Mouse (Mus musculus) layer of hippocampus, adult 9-11 months (tissue): ENCODE measurements around the gene Nedd4.
A peak's percentile ranks its signal among the peaks of the same experiment; 100 is the strongest.
"Not testable (repeated sequence)": the region's sequence is repeated elsewhere in the genome, so short reads cannot be mapped to it uniquely, and the experiment has no call there.

Experiments
- DNase-seq: peaks from one replicate; pipeline ENCODE4 v3.0.0; 2022

The Nedd4 gene

DNA sequence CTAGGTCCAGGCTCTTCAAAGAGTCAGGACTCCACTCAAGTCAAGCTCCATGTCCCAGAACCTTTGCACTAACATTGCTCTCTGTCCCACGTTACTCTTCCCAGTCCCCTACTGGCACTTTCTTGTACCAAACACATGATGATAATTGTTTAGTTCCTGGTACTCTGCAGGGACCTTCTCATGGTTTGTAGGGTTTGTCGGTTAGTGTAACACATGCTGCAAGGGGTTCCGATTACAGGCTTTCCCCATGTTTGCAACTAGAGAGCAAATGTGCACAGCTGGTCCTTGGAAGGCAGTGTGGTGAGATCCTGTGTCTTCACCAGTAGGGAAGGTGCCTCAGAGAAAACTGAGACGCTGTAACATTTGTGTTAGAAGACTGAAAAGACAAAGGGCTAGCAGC is 8.6 kb upstream of the Nedd4 start:
- no peak for DNase-seq

DNA sequence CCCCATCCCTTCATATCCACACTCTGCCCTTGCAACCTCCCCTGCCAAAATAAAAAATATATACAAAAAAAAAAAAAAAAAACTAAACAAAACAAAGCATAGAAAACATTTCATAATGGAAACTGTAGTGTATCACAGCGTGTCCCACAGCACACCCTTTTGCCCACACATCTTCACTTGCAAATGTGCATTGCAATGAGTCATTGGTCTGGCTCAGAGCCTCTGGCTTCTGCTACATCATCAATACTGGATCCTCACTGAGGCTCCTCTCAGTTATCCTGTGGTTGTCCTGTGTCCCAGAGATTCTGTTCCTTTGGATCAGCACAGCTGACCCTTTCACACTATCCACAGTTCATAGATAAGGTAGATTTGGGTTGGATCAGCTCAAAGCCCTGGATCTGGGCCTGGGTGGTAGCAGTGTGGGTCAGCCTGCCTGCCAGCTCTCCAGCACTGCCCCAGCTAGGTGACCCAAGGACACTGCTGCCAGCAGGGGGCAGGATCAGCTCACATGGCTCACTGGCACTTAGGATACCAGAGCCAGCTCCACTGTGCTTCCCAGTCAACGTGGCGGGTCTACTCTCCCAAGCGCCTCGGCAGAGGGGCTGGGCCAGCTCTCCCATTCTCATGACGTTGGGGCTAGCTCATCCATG is 7.4 kb upstream of the Nedd4 start:
- DNase-seq = peak; percentile 57

DNA sequence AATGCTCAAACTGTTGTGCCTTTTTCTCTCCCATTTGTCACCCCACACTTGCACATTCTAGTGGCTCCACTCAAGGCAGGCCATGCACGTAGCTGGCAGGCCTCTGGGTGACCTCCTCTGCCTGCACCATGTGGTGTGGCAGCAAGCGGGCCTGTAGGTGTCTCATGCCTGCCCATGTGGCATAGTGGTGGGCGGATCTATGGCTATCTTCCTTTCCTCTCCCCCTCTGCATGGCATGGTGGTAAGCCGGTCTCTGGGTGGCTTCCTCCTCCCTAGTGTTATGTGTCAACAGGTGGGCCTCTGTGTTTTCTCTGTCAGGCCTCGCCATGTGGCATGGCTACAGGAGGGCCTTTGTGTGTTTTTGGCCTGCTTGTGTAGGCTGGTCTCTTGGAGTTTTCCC is 6.5 kb upstream of the Nedd4 start:
- no peak for DNase-seq

DNA sequence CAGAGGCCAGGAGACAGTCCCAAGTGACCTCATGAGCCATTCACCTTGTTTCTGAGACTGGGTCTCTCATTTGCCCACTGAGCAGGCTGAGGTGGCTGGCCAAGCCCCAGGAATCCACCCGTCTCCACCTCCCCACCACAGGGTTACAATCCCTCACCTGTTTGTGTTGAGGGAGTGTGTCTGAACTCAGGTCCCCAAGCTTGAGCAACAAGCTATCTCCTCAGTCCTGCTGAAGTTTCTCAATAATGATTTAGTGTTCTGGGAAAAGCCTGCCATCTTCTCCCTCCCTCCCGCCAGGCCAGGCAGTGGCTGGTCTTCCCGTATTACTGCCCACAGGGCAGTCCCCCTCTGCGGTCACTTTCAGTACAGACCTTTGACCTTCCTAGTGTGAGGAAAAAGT is 5.7 kb upstream of the Nedd4 start:
- no peak for DNase-seq

DNA sequence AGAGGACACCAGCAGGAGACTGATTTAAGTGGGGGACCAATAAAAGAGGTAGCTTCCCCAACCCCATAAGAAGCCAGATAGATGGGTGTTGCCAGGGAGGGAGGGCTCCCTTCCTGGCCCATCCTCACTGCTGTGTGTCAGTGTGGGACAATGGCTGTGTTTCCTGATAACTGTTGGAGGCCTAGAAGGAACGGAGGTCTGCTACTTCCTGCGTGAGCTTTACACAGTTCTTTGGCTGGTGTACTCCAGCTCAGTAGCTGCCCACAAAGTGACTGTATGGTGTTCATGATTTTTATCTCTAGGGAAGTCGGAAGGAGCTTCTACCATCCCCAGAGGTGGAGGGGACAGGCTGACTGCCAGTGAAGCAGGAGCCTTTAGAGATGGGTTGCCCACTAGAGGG is 5.2 kb upstream of the Nedd4 start:
- no peak for DNase-seq

DNA sequence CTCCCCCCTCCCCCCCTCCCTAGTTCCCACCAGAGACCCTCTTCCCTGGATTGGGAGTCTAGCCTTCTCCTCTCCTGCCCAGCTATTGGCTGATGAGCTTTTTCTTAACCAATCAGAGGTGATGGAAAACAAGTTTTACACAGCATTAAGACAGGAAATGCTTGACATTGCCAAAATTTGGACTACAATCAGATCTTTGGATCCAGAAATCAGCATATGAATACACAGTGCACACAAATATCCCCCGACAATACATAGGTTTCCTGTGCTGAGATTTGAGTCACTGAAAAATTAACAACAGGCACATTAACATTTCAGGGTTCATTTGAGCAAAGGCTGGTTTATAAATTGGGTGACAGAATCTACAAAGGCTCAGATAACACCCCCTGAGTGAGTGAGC is 4.5 kb upstream of the Nedd4 start:
- no peak for DNase-seq

DNA sequence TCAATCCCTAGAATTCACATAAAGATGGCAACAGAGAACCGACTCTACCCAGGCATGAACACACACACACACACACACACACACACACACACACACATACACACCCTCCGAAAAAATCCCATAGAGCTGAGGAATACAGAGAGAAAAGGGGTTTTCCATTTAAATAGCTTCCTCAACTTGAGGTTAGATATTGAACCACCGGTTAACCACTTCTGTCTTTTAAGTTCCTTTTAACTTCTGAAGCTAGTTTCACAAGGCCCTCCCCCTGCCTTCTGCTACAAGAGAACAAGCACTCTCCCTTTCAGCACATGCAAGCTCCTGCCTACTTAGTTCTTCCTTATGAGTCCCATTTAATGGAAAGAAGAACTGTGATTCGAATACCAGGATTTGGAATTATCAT is 2.0 kb upstream of the Nedd4 start:
- no peak for DNase-seq

DNA sequence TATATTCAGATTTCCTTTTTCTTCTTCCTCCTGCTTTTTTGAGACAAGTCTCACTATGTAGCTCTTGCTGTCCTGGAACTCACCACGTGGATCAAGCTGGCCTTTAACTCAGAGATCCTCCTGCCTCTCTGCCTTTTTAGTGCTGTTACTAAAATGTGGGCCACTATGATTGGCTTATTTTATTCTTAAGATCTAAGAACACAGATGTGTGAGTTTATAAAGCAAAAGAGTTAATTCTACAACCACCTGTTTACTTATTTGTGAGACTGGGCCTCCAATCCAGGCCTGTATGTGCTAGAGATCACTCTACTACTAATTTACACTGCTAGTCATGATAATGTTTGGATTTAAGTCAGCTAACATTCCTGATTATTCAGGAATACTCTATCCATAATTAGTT is 1.2 kb upstream of the Nedd4 start:
- no peak for DNase-seq

DNA sequence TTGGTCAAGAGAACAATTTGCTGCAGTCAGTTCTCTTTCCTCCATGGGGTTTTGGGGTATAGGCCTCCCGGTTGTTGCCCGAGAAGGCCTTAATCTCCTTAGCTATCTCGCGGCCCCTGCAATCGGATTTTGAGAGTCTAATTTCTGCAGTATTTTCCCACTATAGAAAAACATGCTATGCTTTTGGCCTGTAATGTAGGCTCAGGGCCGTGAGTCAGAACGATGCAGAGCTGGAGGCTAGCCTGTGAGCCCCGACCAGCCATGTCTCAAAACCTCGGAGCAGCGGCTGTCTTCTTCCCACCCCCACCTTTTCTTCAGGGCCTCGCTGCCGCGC is 618 bp upstream of the Nedd4 start:
- no peak for DNase-seq

DNA sequence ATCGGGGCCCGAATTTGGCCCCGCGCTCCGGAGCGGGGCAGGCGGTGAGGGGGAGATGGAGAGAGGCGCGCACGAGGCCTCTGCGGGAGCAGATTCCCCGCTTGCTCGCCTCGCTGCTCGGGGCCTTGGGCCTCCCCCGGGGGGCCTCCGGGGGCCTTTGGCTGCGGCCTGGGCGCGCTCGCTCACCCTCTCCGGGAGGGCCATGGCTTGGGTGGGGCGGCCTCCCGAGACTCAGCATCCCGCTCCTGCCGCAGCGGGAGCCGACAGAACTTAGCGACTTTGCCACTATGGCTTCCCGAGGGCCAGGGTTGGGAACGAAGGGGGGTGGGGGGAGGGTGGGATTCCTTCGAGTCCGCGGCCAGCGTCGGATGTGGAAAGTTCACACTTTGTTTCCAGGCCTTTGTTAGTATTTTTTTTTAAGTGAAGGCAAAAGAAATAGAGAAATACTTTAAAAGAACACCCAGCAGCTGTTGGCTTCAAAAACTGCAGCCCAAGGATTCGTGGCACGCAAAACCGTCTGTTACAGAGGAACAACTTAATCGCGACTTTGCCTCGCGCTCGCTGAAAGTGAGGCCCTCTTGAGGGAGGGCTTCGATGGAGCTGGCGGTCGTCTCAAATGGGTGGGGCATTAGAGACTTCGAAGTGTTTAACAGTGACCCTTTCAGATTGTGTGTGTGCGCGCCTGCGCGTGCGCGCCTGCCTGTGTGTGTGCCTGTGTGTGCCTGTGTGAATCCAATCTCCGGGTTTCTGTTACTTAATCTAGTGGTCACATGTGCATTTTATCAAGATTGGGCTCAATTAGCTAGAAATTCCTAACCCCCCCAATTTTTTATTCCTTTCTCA is 766 bp downstream of the Nedd4 start:
- peak; percentile 80 for DNase-seq

DNA sequence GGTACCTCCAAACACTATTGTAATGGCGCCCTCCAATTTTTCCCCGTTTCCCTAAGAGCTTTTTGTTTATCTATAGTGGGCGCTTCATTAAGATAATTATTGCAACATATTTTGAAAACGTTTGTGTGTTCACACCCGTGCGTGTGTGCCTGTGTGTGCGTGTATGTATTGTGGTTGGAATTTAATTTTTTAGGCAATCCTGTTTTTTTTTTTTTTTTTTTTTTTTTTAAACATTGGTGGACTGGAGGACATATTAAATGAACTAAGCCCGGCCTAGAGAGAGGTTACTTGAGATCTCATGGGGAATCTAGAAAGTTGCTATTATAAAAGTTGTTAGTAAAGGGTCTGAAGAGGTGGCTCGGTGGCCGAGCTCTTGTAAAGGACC is 1.4 kb downstream of the Nedd4 start:
- no peak for DNase-seq

DNA sequence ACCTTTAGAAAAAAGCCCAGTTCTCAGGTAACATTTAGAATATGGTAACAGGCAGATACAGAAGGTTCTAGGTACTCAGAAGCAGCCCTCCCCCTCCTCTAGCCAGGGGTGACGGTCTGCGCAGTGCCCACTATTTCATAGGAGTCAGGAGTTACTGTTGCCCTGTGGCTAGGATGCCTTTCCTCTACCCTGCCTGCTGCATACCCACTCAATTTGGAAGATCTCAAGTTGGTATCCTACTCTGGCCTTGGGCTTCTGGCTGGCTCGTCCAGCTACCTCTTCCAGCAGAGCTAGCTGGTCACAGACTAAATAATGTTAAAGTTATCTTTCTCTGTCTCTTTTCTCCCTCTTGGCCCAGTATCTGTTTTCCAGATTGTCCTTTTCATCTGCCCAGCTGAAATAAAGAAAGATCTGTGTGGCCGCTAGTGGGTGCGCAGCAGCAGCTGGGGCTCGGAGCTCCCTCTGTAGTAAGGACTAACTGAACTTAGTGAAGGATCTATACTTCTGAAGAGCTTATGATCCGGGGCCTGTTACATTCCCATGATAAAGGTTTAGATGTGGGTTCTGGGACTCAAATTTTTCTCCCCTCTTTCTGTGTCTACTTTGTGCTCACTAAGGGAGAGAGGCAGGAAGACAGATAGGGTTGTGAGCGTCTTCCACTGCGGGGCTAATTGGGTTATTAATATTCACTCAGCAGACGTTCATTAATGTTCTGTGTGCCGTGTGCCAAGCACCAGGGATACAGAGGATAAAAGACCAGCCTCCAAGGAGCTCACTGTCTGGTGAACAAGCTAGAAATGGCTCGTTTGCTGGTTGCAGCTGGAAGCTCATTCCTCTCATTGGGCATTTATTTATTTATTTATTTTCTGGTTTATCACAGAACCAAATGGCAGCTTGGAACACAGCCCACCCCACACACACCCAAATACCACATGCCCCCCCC is 2.5 kb downstream of the Nedd4 start:
- no peak for DNase-seq

DNA sequence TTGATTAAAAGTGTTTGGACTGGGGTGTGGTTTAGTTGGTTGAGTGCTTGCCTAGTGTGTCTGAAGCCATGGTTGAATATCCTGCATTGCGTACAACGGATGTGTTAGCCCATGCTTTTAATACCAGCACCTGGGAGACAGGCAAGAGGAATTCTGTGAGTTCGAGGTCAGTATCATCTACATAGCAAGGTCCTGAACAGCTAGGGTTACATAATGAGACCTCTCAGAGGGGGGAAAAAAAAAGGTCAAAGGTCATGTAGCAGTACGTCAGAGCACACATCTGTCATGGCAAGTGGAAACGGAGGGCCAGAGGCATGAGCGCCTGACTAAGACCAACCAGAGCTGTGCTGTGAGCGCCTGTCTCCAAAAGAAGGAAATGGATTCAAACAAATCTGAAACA is 3.4 kb downstream of the Nedd4 start:
- DNase-seq = no peak

DNA sequence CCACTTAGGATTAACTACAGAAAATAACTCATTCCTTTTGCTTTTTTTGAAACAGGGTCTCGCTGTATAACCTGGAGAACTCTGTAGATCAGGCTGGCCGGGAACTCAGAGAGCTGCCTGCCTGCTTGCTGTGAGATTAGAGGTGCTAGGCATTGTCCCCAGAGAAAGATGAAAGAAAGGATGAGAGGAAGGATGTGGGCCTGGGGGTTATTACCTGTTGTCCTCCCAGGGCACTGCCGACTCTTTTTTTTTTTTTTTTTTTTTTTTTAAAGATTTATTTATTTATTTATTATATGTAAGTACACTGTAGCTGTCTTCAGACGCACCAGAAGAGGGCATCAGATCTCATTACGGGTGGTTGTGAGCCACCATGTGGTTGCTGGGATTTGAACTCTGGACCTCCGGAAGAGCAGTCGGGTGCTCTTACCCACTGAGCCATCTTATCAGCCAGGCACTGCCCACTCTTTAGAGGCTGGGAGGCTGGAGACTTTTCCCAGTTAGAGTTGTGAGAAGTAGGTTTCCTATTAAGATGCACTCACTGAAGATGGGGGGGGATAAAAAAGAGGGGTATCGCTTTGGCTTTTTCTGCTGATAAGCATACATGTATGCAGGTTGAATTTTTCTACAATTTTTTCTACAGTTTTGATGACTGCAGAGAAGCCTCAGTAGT is 4.3 kb downstream of the Nedd4 start:
- not testable (repeated sequence) for DNase-seq

DNA sequence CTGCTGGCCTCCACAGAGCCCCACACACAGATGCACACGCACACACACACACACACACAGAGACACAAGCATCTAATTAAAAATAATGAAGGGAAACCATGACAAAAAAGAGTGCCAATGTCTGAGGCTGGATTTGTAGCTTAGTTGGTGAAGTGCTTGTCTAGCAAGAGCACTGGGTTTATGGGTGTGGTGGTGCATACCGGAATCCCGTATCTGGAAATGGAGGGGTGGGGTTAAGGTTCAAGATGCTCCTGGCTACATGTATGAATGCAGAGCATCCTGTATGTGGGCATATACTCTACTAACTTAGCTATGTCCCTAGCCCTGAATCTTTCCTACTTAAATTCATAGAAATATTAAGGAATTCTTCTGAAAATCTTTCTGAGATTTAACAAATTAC is 5.0 kb downstream of the Nedd4 start:
- no peak for DNase-seq

DNA sequence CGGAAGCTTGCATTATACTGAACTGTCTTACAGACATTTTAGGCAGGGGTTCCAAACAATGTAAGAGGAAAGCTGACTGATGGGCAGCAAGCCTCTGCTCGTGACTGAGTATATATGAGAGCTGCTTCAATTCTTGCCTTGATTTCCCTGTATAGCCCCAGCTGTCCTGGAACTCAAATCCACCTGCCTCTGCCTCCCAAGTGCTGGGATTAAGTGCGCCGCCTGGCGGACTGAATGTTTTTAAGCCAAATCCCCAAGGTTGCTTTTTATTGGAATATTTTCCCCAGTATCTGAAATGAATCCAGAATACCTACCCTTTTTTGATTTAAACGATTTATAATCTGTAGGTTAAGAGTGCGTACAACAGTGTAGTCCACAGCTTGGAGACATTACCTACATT is 7.2 kb downstream of the Nedd4 start:
- no peak for DNase-seq

DNA sequence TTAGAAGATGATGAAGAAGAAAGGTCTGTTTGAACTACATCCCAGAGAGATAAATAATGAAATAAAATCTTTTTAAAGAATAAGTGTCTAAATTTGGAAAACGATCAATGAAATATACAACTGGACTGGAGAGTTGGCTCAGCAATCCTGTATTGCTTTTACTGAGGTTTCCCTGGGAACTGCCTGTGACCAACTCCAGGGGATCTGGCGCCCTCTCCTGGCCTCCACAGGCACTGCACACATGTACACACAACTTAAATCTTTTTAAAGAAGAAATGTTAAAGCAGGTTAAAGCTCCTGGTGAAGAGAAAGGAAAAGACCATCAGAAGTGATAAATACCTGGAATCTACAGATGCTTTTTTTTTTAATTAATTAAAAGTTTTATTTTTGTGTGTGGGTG is 10.2 kb downstream of the Nedd4 start:
- peak; percentile 50 for DNase-seq

DNA sequence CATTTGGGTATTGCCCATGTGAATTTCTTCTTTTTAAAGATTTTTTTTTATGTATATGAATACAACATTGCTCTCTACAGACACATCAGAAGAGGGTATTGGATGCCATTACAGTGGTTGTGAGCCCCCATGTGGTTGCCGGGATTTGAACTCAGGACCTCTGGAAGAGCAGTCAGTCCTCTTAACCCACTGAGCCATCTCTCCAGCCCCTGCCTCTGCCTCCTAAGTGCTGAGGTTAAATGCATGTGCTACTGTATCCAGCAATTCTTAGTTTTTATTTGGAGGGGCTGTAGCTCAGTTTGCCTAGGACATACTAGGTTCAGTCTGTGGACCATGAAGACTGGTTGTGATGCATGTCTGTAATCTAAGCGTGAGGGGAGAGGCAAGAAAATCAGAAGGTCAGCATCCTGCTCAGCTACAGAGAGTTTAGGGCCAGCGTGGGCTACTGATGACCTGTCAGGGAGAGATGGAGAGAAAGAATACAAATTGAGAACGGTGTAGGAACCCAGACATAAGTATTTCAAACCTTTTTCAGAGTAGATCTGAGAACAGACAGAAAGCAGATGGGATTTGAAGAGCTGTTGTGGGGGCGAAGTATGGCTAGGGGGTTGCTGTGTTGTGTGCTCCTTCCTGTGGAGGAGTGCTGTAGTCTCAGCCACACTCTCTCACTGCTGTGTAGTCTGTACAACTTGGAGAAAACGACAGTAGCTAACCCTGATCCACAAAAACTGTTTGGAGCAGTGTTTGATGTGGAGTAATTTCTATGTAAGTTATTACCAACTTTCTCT is 13.0 kb downstream of the Nedd4 start:
- no peak for DNase-seq

DNA sequence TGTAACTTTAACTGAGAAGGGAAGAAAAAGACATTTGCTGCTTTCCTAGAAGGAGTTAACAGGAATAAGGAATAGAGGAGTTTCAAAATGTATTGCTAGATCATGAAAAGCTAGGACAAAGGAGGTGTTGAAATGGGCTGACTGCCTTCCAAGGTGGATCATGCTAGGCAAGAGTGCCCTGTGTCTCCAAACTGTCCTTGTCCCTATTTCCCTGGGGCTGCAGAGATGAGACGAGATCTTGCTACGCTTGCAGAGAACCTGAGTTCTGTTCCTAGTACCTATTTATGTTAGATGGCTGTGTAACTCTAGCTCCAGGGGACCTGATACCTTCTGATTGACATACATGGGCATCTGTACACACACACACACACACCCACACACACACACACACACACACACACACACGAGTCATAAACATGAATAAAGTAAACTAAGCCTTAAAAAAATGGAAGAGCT is 13.6 kb downstream of the Nedd4 start:
- no peak for DNase-seq

DNA sequence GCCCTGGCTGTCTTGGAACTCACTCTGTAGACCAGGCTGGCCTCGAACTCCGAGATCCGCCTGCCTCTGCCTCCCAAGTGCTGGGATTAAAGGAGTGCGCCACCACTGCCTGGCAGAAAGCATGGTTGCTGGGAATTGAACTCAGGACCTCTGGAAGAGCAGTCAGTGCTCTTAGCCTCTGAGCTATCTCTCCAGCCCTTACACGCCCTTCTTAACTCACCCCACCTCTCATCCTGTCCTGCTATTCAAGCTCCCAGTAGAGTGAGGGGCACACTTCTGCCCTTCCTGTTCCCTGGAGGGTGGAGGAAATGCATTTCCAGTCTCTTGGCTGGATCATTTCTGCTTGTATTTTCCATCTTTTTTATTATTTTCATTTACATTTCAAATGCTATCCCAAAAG is 15.5 kb downstream of the Nedd4 start:
- DNase-seq = no peak

DNA sequence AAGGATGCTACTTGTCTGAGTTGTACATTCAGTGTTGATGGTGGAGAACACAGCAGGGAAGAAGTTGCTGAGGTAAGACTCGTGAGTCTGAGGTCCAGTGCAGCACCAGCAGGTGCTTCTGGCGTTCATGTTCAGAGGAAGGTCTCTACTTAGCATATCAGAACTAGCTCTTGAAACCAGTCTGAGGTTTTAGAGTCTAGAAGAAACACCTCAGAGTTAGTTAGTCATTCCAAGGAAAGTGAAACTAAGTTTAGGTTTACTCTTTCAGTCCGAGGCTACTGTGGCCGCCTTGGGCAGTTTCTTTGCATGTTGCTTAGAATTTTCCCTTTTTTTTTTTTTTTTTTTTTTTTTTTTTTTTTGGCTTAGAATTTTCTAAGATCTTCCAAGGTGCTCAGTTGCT is 16.6 kb downstream of the Nedd4 start:
- DNase-seq = no peak

DNA sequence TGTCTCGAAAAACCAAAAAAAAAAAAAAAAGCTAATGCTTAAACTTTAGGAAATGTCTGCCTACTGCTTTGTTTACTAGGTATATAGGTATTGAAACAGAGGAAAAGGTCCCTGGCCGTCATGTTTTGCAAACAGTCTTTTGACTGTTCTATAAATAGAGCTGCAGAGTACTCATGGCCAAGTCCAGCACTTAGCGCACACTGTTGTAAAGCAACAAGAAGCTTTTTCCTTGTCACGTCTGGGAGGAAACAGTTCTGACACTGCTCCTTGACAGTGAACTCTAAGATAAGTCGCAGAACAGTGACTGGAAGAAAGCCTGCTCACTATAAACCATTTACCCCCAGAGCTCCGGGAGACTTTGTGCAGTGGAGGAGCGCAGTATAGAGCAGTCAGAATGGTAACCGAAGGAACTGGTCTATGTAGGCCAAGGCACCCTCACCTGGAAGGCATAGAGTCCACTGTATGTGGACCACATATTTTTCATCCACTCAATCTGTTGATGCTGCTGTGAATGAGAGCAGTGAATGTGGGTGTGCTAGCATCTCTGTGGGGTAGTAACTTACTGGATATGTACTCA is 19.6 kb downstream of the Nedd4 start:
- DNase-seq = no peak
